Mouse (Mus musculus) midbrain, embryonic 13.5 days (tissue): ENCODE measurements around the gene Atoh8. TPM values are rescaled to one million over a fixed set of nuclear protein-coding genes. Genes with fewer than 3 reads are reported as not detected.
A peak's percentile ranks its signal among the peaks of the same experiment; 100 is the strongest.

Experiments used
- ATAC-seq: fragments of 200-750 bp; cut with Nextera tagmentation; 2 replicates; pipeline ENCODE4 v1.8.0; 2017; ENCODE audit warnings: mild to moderate bottlenecking, moderate TSS enrichment, moderate library complexity
- H3K27ac ChIP-seq: fragments of 300-500 bp; sonication (generic); 2 replicates; pipeline ENCODE4 v1.5.1; 2015; ENCODE audit warnings: inconsistent platforms, mild to moderate bottlenecking, moderate library complexity
- H3K27me3 ChIP-seq: fragments of 300-500 bp; sonication (generic); 2 replicates; pipeline ENCODE4 v1.6.1; 2015; ENCODE audit warnings: mild to moderate bottlenecking, inconsistent platforms
- H3K36me3 ChIP-seq: fragments of 300-500 bp; sonication (generic); 2 replicates; pipeline ENCODE4 v1.6.1; 2015; ENCODE audit warnings: mild to moderate bottlenecking, inconsistent platforms
- H3K4me1 ChIP-seq: fragments of 300-500 bp; sonication (generic); replicated peaks from 2 replicates; pipeline ENCODE4 v1.6.1; 2015; ENCODE audit warnings: inconsistent platforms
- H3K4me2 ChIP-seq: fragments of 300-500 bp; sonication (generic); replicated peaks from 2 replicates; pipeline ENCODE4 v1.6.1; 2015; ENCODE audit warnings: moderate library complexity, mild to moderate bottlenecking, inconsistent platforms
- H3K4me3 ChIP-seq: fragments of 300-500 bp; sonication (generic); replicated peaks from 2 replicates; pipeline ENCODE4 v1.5.1; 2015; ENCODE audit warnings: mild to moderate bottlenecking, inconsistent platforms
- H3K9ac ChIP-seq: fragments of 300-500 bp; sonication (generic); replicated peaks from 2 replicates; pipeline ENCODE4 v1.6.1; 2015; ENCODE audit warnings: mild to moderate bottlenecking, inconsistent platforms
- H3K9me3 ChIP-seq: fragments of 300-500 bp; sonication (generic); 2 replicates; pipeline ENCODE4 v1.6.1; 2016; ENCODE audit warnings: mild to moderate bottlenecking, inconsistent platforms
- WGBS: fragments of 180-500 bp; shearing (Covaris S2); methylation state at CpG from one replicate; pipeline ENCODE4 v1.1.7; 2015; 5-methylcytosine and 5-hydroxymethylcytosine counted together
- polyA plus RNA-seq: library from polyadenylated mRNA; unstranded; fragments of >200 nt; fragmentation: Nextera tagmentation; extraction: Ambion mirVana; gene quantifications from 2 replicates; pipeline ENCODE4 v1.2.1, GENCODE M21; 2015

Atoh8 gene
- polyA plus RNA-seq, 1 experiment from 2014 or later: 3.8 TPM

DNA sequence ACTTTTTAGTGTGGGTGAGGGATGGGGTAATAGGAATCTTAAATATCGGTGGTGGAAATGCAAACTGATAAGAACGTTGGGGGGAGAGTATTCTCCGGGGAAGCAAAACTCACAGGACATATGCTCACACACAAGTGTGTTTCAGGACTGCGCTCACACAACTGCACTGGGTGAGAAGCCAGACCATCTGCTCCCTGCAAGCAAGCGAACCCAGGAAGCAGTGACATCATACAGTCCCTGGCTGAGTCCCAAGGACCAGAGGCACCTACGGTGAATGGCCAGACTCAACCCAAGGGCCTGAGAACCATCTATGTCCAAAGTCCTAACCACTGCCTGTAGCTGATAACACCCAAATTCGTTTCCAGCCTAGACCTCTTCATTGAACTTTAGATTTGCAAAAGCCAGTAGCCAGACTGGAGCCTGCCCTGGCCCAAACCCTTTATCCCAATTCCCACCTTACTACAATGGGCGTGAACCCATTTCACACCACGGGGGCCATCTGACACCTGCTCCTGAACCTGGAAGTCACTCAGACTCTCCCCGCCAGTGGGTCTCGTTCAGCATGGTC, 35.7 kb upstream of the Atoh8 start:
- Histone ChIP-seq H3K9me3 (no peaks in the 10 kb centered on the region), H3K36me3 (no peaks in the 10 kb centered on the region), H3K4me1 (no peaks in the 10 kb centered on the region), H3K9ac (no peak overlapping the region), H3K27ac (no peak overlapping the region), H3K4me3 (no peak overlapping the region), H3K27me3 (peaks cover 3% of the 10 kb centered on the region; the same call in 1 of the 2 replicates), H3K4me2 (no peak overlapping the region)
- WGBS: 86% methylated on average over 11 of the region's 11 CpGs
- no peak for ATAC-seq

DNA sequence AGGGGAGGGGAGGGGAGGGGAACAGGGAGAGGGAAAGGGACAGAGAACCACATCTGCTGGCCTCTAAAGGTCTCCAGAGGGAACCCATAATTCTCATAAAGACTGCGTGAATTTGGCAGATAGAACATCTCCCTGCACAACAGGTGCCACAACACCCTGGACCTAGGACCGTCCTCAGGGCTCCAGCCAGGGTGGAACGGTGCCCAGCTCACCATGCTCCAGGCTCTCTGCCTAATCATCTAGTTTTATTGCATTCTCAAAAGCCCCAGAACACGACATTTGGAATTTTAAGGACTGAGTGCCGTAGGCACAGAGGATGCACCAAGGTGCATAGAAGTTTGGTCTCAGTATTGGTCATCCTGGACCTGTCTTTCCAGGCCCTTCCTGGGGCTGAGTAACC, 34.9 kb upstream of the Atoh8 start:
- Histone ChIP-seq H3K4me2 (no peak overlapping the region), H3K4me1 (no peaks in the 10 kb centered on the region; the same call in 1 of the 2 replicates), H3K27ac (no peak overlapping the region), H3K9ac (no peak overlapping the region), H3K4me3 (no peak overlapping the region), H3K9me3 (no peaks in the 10 kb centered on the region), H3K36me3 (no peaks in the 10 kb centered on the region), H3K27me3 (peaks cover 3% of the 10 kb centered on the region; the same call in 1 of the 2 replicates)
- 84% methylated on average over 5 of the region's 5 CpGs for WGBS
- no peak for ATAC-seq

DNA sequence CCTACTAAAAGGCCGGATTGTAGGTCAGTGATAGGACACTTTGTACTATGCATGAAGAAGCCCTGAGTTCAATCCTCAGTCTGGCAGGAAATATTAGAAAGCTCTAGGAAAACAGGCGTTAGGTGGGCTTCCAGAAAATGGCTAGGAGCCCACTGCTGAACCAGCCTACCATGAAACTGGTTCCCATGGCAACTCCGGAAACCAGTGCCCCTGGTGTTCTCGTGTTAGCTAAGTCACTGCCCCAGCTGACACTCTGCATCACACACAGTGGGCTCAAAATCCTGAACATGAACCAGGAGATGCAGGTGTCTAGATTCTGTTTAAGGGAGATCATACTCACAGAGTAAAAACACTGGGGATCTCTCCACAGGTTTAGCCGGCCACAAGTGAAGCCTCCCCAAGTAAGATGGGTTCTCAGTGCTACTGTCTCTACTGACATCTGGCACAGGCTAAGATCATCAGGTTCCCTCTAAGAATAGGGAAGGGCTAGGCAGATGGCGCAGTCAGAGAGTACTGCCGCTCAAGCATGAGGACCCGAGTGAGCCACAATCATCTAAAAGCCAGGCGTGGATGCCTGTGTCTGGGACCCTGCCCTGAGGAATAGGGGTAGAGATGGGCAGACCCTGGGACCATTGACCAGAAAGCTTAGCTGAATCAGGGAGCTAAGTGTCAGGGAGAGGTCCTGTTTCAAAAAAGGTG, 32.9 kb upstream of the Atoh8 start:
- Histone ChIP-seq H3K9me3 (no peaks in the 10 kb centered on the region), H3K36me3 (no peaks in the 10 kb centered on the region), H3K27me3 (peaks cover 3% of the 10 kb centered on the region; the same call in 1 of the 2 replicates), H3K4me3 (no peak overlapping the region), H3K4me1 (no peaks in the 10 kb centered on the region; the same call in 1 of the 2 replicates), H3K27ac (no peak overlapping the region), H3K4me2 (no peak overlapping the region), H3K9ac (no peak overlapping the region)
- ATAC-seq: no peak
- 64% methylated on average over 9 of the region's 9 CpGs for WGBS

GRCm38 (mm10) chr6:72265664-72266063, 30.3 kb upstream of the Atoh8 start:
- Histone ChIP-seq H3K27ac (no peak overlapping the region), H3K27me3 (peaks cover 3% of the 10 kb centered on the region; the same call in 1 of the 2 replicates), H3K4me3 (no peak overlapping the region), H3K9me3 (no peaks in the 10 kb centered on the region), H3K36me3 (no peaks in the 10 kb centered on the region), H3K9ac (no peak overlapping the region), H3K4me2 (no peak overlapping the region), H3K4me1 (peaks cover 2% of the 10 kb centered on the region; the same call in 1 of the 2 replicates)
- 84% methylated on average over 6 of the region's 6 CpGs for WGBS
- ATAC-seq: no peak

DNA sequence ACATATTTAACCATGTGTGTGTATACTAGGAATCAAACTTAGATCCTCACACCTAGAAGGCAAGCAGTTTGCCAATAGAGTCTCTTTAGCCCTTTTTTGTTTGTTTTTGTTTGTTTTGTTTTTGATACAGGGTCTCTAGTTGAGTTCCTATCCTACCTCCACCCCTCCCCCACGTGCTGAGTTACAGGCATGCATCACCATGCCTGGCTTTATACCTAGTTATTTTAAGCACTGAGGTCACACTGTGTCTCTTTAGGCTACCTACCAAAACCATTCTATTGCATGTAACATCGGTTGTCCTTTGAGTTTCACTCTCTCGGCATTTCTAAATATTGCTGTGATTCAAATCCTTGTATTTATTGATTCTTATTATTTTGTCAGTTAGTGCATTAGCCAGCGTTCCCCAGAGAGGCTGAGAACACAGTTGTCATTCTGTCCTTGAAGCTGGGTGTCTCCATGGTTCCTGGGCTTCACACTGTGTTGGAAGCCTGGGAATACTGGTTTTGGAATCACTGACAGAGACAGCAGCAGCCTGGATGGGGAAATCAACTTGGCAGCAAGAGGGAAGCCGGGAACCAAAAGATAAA, 28.4 kb upstream of the Atoh8 start:
- H3K9ac ChIP-seq: no peak overlapping the region
- H3K27me3 ChIP-seq: peaks cover 3% of the 10 kb centered on the region; the same call in 1 of the 2 replicates
- H3K27ac ChIP-seq: no peak overlapping the region
- H3K4me1 ChIP-seq: peaks cover 2% of the 10 kb centered on the region; the same call in 1 of the 2 replicates
- H3K4me3 ChIP-seq: no peak overlapping the region
- H3K4me2 ChIP-seq: no peak overlapping the region
- no peak for ATAC-seq
- H3K9me3 ChIP-seq: no peaks in the 10 kb centered on the region
- 67% methylated on average over 5 of the region's 5 CpGs for WGBS
- H3K36me3 ChIP-seq: no peaks in the 10 kb centered on the region

DNA sequence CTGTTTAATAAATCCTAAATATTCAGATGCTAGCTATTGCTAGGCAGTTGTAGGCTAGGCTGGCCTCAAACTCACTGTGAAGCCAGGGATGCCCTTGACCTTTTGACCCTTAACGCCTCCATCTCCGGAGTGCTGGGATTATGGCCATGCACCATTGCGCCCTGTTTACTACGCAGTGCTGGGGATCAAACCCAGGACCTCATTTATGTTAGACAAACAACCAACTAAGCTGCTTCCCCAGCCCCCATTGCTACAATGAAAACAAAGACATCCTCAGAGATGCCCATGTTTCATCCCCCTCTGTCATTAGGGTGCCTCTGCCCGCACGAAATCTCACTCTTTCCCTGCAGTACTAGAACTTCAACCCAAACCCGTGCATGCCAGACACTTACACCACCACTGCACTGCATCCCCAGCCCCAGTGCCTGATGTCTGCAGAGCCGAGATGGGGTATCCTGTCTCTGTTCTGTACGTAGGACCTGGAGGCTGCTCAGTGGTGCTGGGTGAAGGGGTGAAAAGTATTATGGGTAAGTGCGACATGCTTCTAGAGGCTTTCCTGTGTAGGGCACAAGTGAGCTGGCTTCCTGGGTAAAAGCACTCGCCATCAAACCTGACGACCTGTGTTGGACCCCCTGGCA, 26.4 kb upstream of the Atoh8 start:
- Histone ChIP-seq H3K4me3 (no peak overlapping the region), H3K4me2 (no peak overlapping the region), H3K27me3 (peaks cover 3% of the 10 kb centered on the region; the same call in 1 of the 2 replicates), H3K9ac (no peak overlapping the region), H3K36me3 (no peaks in the 10 kb centered on the region), H3K4me1 (peaks cover 2% of the 10 kb centered on the region; the same call in 1 of the 2 replicates), H3K27ac (no peak overlapping the region), H3K9me3 (no peaks in the 10 kb centered on the region)
- WGBS: 73% methylated on average over 12 of the region's 12 CpGs
- ATAC-seq: peak; percentile 49

DNA sequence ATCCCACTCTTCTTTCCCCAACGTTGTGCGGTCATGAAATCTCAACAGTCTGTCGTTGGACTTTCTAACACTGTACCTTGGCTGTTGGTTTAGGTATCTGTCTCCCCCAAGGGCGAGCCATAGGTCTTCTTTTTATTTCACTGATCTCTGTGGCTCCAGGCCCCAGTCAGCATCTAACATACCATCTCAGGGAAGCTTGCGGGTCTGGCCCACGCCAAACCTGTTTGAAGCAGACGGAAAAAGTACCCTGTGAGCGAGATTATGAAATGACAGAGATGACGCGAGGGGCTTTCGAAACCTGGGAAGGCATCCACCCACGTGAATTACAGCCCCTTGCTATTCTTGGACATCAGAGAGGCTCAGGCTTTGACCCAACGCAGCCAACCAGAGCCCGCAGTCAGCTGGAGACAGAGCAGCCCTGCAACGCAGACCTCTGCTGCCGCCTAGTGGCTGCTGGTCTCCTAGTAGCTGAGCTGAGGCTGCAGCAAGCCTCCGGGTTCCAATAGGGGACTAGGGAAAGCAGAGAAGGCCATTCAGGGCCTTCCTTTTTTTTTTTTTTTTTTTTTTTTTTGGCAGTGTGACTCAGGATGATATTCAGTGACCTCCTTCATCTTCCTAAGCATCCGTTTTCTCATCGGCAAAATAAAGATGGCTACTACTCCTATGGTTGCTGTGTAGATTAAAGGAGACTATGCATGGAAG, 25.8 kb upstream of the Atoh8 start:
- H3K9me3 ChIP-seq: no peaks in the 10 kb centered on the region
- no peak overlapping the region for H3K4me3 ChIP-seq
- H3K27me3 ChIP-seq: no peaks in the 10 kb centered on the region
- H3K4me1 ChIP-seq: peaks cover 2% of the 10 kb centered on the region; the same call in 1 of the 2 replicates
- H3K36me3 ChIP-seq: no peaks in the 10 kb centered on the region
- WGBS: 33% methylated on average over 19 of the region's 19 CpGs
- peak; percentile 93 for ATAC-seq
- no peak overlapping the region for H3K4me2 ChIP-seq
- H3K9ac ChIP-seq: no peak overlapping the region
- no peak overlapping the region for H3K27ac ChIP-seq

DNA sequence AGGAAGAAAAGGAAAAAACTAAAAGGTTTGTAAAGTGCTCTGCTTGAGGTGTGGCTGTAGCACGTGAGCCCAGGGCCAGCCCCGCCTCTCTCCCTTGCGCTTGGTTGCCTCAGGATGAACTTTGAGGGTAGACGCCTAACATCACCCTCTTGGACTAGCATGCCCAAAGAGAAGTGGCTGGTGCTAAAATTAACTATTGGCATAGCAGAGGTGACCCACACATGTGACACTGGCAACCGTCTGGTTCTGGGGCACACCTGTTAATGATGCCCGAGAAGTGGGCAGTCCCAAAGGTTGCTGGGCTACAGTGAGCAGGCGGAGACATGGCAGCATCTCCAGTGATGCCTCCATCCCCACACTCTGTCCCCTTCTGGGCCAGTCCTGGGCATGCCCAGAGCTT, 24.1 kb upstream of the Atoh8 start:
- no peak overlapping the region for H3K4me3 ChIP-seq
- 69% methylated on average over 7 of the region's 7 CpGs for WGBS
- no peaks in the 10 kb centered on the region for H3K9me3 ChIP-seq
- no peak for ATAC-seq
- no peak overlapping the region for H3K27ac ChIP-seq
- no peak overlapping the region for H3K4me2 ChIP-seq
- H3K9ac ChIP-seq: no peak overlapping the region
- H3K4me1 ChIP-seq: peaks cover 9% of the 10 kb centered on the region
- no peaks in the 10 kb centered on the region for H3K27me3 ChIP-seq
- H3K36me3 ChIP-seq: no peaks in the 10 kb centered on the region

GRCm38 (mm10) chr6:72255294-72255693, 19.9 kb upstream of the Atoh8 start:
- H3K4me2 ChIP-seq: no peak overlapping the region
- 68% methylated on average over 6 of the region's 6 CpGs for WGBS
- H3K9me3 ChIP-seq: no peaks in the 10 kb centered on the region
- H3K36me3 ChIP-seq: no peaks in the 10 kb centered on the region
- H3K4me1 ChIP-seq: peaks cover 14% of the 10 kb centered on the region
- H3K27ac ChIP-seq: no peak overlapping the region
- no peak overlapping the region for H3K9ac ChIP-seq
- H3K4me3 ChIP-seq: no peak overlapping the region
- H3K27me3 ChIP-seq: no peaks in the 10 kb centered on the region
- no peak for ATAC-seq

DNA sequence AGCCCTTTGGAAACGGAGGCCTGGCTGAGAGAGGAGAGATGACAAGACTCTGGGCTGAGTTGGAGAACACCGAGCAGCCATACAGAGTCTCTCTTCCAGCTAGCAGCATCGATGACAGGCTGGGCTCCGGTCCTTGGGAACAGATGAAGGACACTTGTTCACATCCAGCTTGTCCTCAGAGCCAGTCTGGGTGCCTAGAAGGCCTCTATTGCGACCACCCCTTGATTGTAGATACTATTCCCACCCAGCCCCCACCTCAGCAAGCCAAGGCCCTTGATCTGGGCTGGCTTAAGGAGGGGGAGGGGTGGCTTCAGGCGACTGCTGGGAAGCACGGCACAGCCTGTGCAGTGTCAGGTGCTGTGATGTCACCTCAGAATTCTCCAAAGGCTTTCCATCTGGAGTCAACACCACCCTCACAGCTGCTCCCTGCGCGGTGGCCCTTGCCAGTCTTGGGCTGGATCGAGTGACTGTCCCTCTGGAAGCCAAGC, 19.3 kb upstream of the Atoh8 start:
- 57% methylated on average over 10 of the region's 10 CpGs for WGBS
- Histone ChIP-seq H3K36me3 (no peaks in the 10 kb centered on the region), H3K4me2 (no peak overlapping the region), H3K9me3 (no peaks in the 10 kb centered on the region), H3K4me1 (peaks cover 14% of the 10 kb centered on the region), H3K4me3 (no peak overlapping the region), H3K27ac (no peak overlapping the region), H3K9ac (no peak overlapping the region), H3K27me3 (no peaks in the 10 kb centered on the region)
- peak; percentile 74 for ATAC-seq

DNA sequence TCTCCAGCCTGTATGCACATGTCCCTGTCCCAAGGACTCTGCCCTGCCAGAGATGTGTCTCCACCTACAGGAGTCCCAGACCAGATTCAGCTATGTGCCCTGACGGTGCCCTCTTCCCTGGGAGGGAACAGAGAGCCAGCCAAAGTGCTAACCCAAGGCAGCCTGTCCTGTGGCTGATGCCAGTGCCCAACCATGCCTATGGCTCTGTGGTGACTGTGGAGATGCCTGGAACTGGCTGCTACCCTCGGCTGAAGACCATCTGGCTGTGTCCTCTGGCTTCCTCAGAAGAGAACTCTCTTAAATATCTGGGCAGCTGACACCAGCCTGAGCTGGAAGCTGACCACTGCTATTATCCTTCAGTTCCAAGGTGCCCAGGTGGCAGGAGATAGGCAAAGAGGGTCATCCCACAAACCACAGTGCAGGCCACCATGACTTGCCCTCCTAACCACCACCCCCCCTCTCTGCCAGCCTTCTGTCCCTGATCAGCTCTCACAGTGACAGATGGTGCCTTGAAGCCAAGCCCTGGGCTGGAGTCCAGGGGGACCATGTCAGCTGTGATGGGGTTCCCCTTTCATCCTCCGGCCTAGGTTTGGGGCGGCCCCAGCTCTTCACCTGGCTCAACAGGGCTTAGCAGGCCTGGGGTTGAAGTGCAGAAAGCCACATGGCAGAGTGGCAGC, 18.7 kb upstream of the Atoh8 start:
- Histone ChIP-seq H3K27me3 (no peaks in the 10 kb centered on the region), H3K36me3 (no peaks in the 10 kb centered on the region), H3K4me2 (no peak overlapping the region), H3K9ac (no peak overlapping the region), H3K4me3 (no peak overlapping the region), H3K9me3 (no peaks in the 10 kb centered on the region), H3K4me1 (peaks cover 14% of the 10 kb centered on the region), H3K27ac (no peak overlapping the region)
- 94% methylated on average over 4 of the region's 4 CpGs for WGBS
- peak; percentile 11; the same call in 1 of the 2 replicates for ATAC-seq
